Mouse (Mus musculus) Patski (cell line): Measurements from ENCODE around the gene Arfgef2. TPM values are rescaled to one million over a fixed set of nuclear protein-coding genes. Genes with fewer than 3 reads are reported as not detected.

ENCODE experiments used
- ATAC-seq: fragments of 100-300 bp; one replicate; pipeline ENCODE4 v1.8.0; 2021
- CTCF ChIA-PET: fragments of 350-600 bp; sonication (Branson Sonifier 250); formaldehyde crosslinking; loops from one replicate; lab custom pipeline; 2022; ENCODE audit warnings: inconsistent platforms; lab: Charles Lee
- POLR2A ChIA-PET: fragments of 350-600 bp; sonication (Branson Sonifier 250); formaldehyde crosslinking; loops from one replicate; lab custom pipeline; 2022; ENCODE audit warnings: antibody characterized with exemption, inconsistent platforms; lab: Charles Lee
- DNase-seq: peaks from one replicate; pipeline ENCODE4 v3.0.0-alpha.2; 2011; ENCODE audit warnings: low read depth, low spot score
- H3K27me3 ChIP-seq: fragments of 371-371 bp; one replicate; pipeline ENCODE4 v1.5.1; 2021
- CTCF ChIP-seq: fragments of 100-300 bp; IDR thresholded peaks from one replicate; pipeline ENCODE4 v1.5.1; 2021
- in situ Hi-C: fragments of 300-500 bp; cut with MboI; formaldehyde crosslinking; loops from 3 replicates; pipeline ENCODE4 v1.11.1; 2018; ENCODE audit warnings: low pct_unique_long_range_greater_than_20kb, mixed read lengths
- polyA plus RNA-seq: library from polyadenylated mRNA; unstranded; gene quantifications from one replicate; pipeline ENCODE4 v1.2.3, GENCODE M21; 2021

Arfgef2 gene
- polyA plus RNA-seq, 1 experiment from 2014 or later: 34.1 TPM

GRCm38 (mm10) chr2:166822901-166823300, 17.5 kb downstream of the Arfgef2 start:
- in situ Hi-C loops: no loop called here
- ATAC-seq (no peak), DNase-seq (no peak)
- CTCF ChIA-PET: interaction anchor here (1.7 kb wide), 1 partner anchor 11 kb away, joined by 6 read pairs; no protein-coding TSS in a partner anchor
- POLR2A ChIA-PET: interaction anchor here (0.5 kb wide), 1 partner anchor 1101 kb away, joined by 5 read pairs; no protein-coding TSS in a partner anchor
- H3K27me3 ChIP-seq: no peaks in the 10 kb centered on the region
- TF ChIP-seq CTCF: no peak

- POLR2A ChIA-PET: no interaction called here
- CTCF ChIA-PET: no interaction called here
- H3K27me3 ChIP-seq: no peaks in the 10 kb centered on the region
- no peak for ATAC-seq
- TF ChIP-seq CTCF: no peak
- in situ Hi-C loops: no loop called here
- DNase-seq: no peak
These were observed 19.0 kb downstream of the Arfgef2 start for GRCm38 (mm10) chr2:166824386-166824785.

GRCm38 (mm10) chr2:166824998-166825397, 19.6 kb downstream of the Arfgef2 start:
- no peak for ATAC-seq
- in situ Hi-C loops: no loop called here
- no peak for TF ChIP-seq CTCF
- H3K27me3 ChIP-seq: no peaks in the 10 kb centered on the region
- POLR2A ChIA-PET: interaction anchor here (0.6 kb wide), 1 partner anchor 18 kb away, joined by 3 read pairs; no protein-coding TSS in a partner anchor
- DNase-seq: no peak
- CTCF ChIA-PET: no interaction called here

GRCm38 (mm10) chr2:166826491-166827224, 21.3 kb downstream of the Arfgef2 start:
- CTCF ChIA-PET: no interaction called here
- H3K27me3 ChIP-seq: no peaks in the 10 kb centered on the region
- ATAC-seq (no peak), DNase-seq (no peak)
- in situ Hi-C loops: no loop called here
- POLR2A ChIA-PET: no interaction called here
- TF ChIP-seq CTCF: no peak

GRCm38 (mm10) chr2:166828306-166828705, 22.9 kb downstream of the Arfgef2 start:
- in situ Hi-C loops: no loop called here
- ChIA-PET CTCF (no interaction called here), POLR2A (interaction anchor here (1.0 kb wide), 1 partner anchor 17 kb away, joined by 3 read pairs; no protein-coding TSS in a partner anchor)
- TF ChIP-seq CTCF: no peak
- DNase-seq (no peak), ATAC-seq (no peak)
- no peaks in the 10 kb centered on the region for H3K27me3 ChIP-seq

GRCm38 (mm10) chr2:166830350-166830749, 25.0 kb downstream of the Arfgef2 start:
- H3K27me3 ChIP-seq: no peaks in the 10 kb centered on the region
- DNase-seq (no peak), ATAC-seq (no peak)
- ChIA-PET CTCF (interaction anchor here (0.7 to 1.4 kb wide), 2 partner anchors 10 to 23 kb away, joined by 3 read pairs; no protein-coding TSS in a partner anchor), POLR2A (no interaction called here)
- no peak for TF ChIP-seq CTCF
- in situ Hi-C loops: no loop called here

GRCm38 (mm10) chr2:166834091-166834490, 28.7 kb downstream of the Arfgef2 start:
- in situ Hi-C loops: no loop called here
- POLR2A ChIA-PET: no interaction called here

GRCm38 (mm10) chr2:166834796-166835195, 29.4 kb downstream of the Arfgef2 start:
- in situ Hi-C loops: no loop called here
- ChIA-PET CTCF (interaction anchor here (2.4 kb wide), 1 partner anchor 11 kb away, joined by 6 read pairs; no protein-coding TSS in a partner anchor), POLR2A (no interaction called here)
- no peak for DNase-seq
- no peak for TF ChIP-seq CTCF
- H3K27me3 ChIP-seq: no peaks in the 10 kb centered on the region
- no peak for ATAC-seq

More at GRCm38 (mm10) chr2:166834091-166834490, 28.7 kb downstream of the Arfgef2 start:
- H3K27me3 ChIP-seq: no peaks in the 10 kb centered on the region
- TF ChIP-seq CTCF: no peak
- ATAC-seq (no peak), DNase-seq (no peak)
- CTCF ChIA-PET: interaction anchor here (2.4 kb wide), 1 partner anchor 11 kb away, joined by 6 read pairs; no protein-coding TSS in a partner anchor

GRCm38 (mm10) chr2:166835581-166835980, 30.2 kb downstream of the Arfgef2 start:
- in situ Hi-C loops: no loop called here
- DNase-seq: no peak
- no peak for ATAC-seq
- ChIA-PET CTCF (no interaction called here), POLR2A (no interaction called here)
- no peak for TF ChIP-seq CTCF
- no peaks in the 10 kb centered on the region for H3K27me3 ChIP-seq

GRCm38 (mm10) chr2:166841813-166842212, 36.4 kb downstream of the Arfgef2 start:
- in situ Hi-C loops: no loop called here
- ATAC-seq (no peak), DNase-seq (no peak)
- POLR2A ChIA-PET: no interaction called here
- CTCF ChIA-PET: interaction anchor here (1.3 kb wide), 1 partner anchor 10 kb away, joined by 3 read pairs; no protein-coding TSS in a partner anchor
- no peaks in the 10 kb centered on the region for H3K27me3 ChIP-seq
- no peak for TF ChIP-seq CTCF

GRCm38 (mm10) chr2:166850691-166851090, 45.3 kb downstream of the Arfgef2 start:
- POLR2A ChIA-PET: no interaction called here

More at GRCm38 (mm10) chr2:166850691-166851090, 45.3 kb downstream of the Arfgef2 start:
- no peak for TF ChIP-seq CTCF
- in situ Hi-C loops: no loop called here
- ATAC-seq (no peak), DNase-seq (no peak)
- no peaks in the 10 kb centered on the region for H3K27me3 ChIP-seq
- CTCF ChIA-PET: no interaction called here
